Mouse (Mus musculus) urinary bladder, postnatal 36 days (tissue): ENCODE measurements around the gene Szt2.

Experiments used
- DNase-seq, 2 experiments: peaks; one replicate each; pipeline ENCODE4 v3.0.0; 2022; ENCODE audit warnings: low spot score in 2 of 2, mixed read lengths in 1 of 2

Szt2 gene

GRCm38 (mm10) chr4:118413553-118413952 is 4.5 kb upstream of the Szt2 start:
- DNase-seq: no peak

GRCm38 (mm10) chr4:118410871-118411270 is 1.8 kb upstream of the Szt2 start:
- no peak for DNase-seq

GRCm38 (mm10) chr4:118402701-118403100 is 6.4 kb downstream of the Szt2 start:
- DNase-seq: no peak

GRCm38 (mm10) chr4:118401918-118402317 is 7.2 kb downstream of the Szt2 start:
- no peak for DNase-seq

- no peak for DNase-seq
Observed at GRCm38 (mm10) chr4:118401421-118401820, 7.7 kb downstream of the Szt2 start.

- DNase-seq: no peak
Observed at GRCm38 (mm10) chr4:118398400-118398799, 10.7 kb downstream of the Szt2 start.

- no peak for DNase-seq
Observed at GRCm38 (mm10) chr4:118396433-118396832, 12.6 kb downstream of the Szt2 start.

GRCm38 (mm10) chr4:118395289-118395688 is 13.8 kb downstream of the Szt2 start:
- DNase-seq: no peak

GRCm38 (mm10) chr4:118394505-118394904 is 14.6 kb downstream of the Szt2 start:
- no peak for DNase-seq

- no peak for DNase-seq
Observed at GRCm38 (mm10) chr4:118390146-118390545, 18.9 kb downstream of the Szt2 start.

- no peak for DNase-seq
Observed at GRCm38 (mm10) chr4:118387316-118387715, 21.8 kb downstream of the Szt2 start.

- DNase-seq: no peak
Observed at GRCm38 (mm10) chr4:118383271-118383670, 25.8 kb downstream of the Szt2 start.

- no peak for DNase-seq
Observed at GRCm38 (mm10) chr4:118375999-118376398, 33.1 kb downstream of the Szt2 start.

GRCm38 (mm10) chr4:118371822-118372221 is 37.3 kb downstream of the Szt2 start:
- DNase-seq: no peak

GRCm38 (mm10) chr4:118368616-118369015 is 40.5 kb downstream of the Szt2 start:
- DNase-seq: no peak

- no peak for DNase-seq
Observed at GRCm38 (mm10) chr4:118367551-118367950, 41.5 kb downstream of the Szt2 start.

GRCm38 (mm10) chr4:118365991-118366390 is 43.1 kb downstream of the Szt2 start:
- DNase-seq: no peak

GRCm38 (mm10) chr4:118364641-118365040 is 44.4 kb downstream of the Szt2 start:
- DNase-seq: no peak

- DNase-seq: no peak
Observed at GRCm38 (mm10) chr4:118363985-118364384, 45.1 kb downstream of the Szt2 start.

GRCm38 (mm10) chr4:118362879-118363278 is 46.2 kb downstream of the Szt2 start:
- no peak for DNase-seq

- DNase-seq: no peak
Observed at GRCm38 (mm10) chr4:118361451-118361850, 47.6 kb downstream of the Szt2 start.

GRCm38 (mm10) chr4:118359896-118360720 is 49.0 kb downstream of the Szt2 start:
- peak; percentile 70 to 74 for DNase-seq

- DNase-seq: no peak
Observed at GRCm38 (mm10) chr4:118359211-118359895, 49.7 kb downstream of the Szt2 start.
